Mouse (Mus musculus) heart, embryonic 12.5 days (tissue): ENCODE data around the gene Stat4. TPM values are rescaled to one million over a fixed set of nuclear protein-coding genes. Genes with fewer than 3 reads are reported as not detected.

ENCODE experiments used
- polyA plus RNA-seq: library from polyadenylated mRNA; unstranded; fragments of >200 nt; fragmentation: Nextera tagmentation; extraction: Ambion mirVana; gene quantifications from 2 replicates; pipeline ENCODE4 v1.2.1, GENCODE M21; 2016

Stat4 gene
- polyA plus RNA-seq, 1 experiment from 2014 or later: 2.6 TPM

Other genes with a start within 250 kb of the Stat4 start
- 36.5 and 38.1 TPM in 2 replicates for gene Myo1b, start 71.1 kb upstream of the Stat4 start, polyA plus RNA-seq
- 28.9 and 31.4 TPM in 2 replicates for gene Stat1, start 132.3 kb downstream of the Stat4 start, polyA plus RNA-seq
- 40.8 and 44.5 TPM in 2 replicates for gene Gls, start 246.1 kb downstream of the Stat4 start, polyA plus RNA-seq